ENCODE assay signal across 8 mouse cellular contexts in genomic region chr10:82629586-82630255, GRCm38 (mm10). TPM values are rescaled to one million over a fixed set of nuclear protein-coding genes. Genes with fewer than 3 reads are reported as not detected.
DNase-seq lines count a peak whose midpoint lies in the region; ATAC-seq and TF ChIP-seq lines count a peak whose summit lies in the region.
"Not testable (repeated sequence)": the region's sequence is repeated elsewhere in the genome, so short reads cannot be mapped to it uniquely, and the experiment has no call there.

Gene Tdg (plus strand): TSS chr10:82629828.

- peaks cover 24% of the 10 kb centered on the region for H3K4me1 ChIP-seq in forebrain, embryonic 10.5 days
- peaks cover 17% of the 10 kb centered on the region for H3K4me1 ChIP-seq in heart, embryonic 15.5 days (replicated peaks)
- H3K4me1 ChIP-seq in liver, embryonic 14.5 days (replicated peaks; ENCODE audit: control insufficient read depth in 2 of 2, insufficient read depth in 2 of 2, low read length in 1 of 2): peaks cover 11 to 14% of the 10 kb centered on the region in 2 experiments
- not testable (repeated sequence) for H3K4me1 ChIP-seq in neural tube, embryonic 11.5 days (ENCODE audit: control insufficient read depth, insufficient read depth, low read length); stomach, postnatal 0 days (replicated peaks; ENCODE audit: control insufficient read depth, insufficient read depth)

- H3K4me3 ChIP-seq in forebrain, embryonic 10.5 days: peak within 1 kb of the TSS; percentile 83
- H3K4me3 ChIP-seq in heart, embryonic 15.5 days: peak within 1 kb of the TSS; percentile 89
- peak within 1 kb of the TSS; percentile 69 to 94 for H3K4me3 ChIP-seq in liver, embryonic 14.5 days (ENCODE audit: insufficient read depth in 1 of 2, low read depth in 2 of 2, low read length in 2 of 2)
- peak within 1 kb of the TSS; percentile 82 for H3K4me3 ChIP-seq in neural tube, embryonic 11.5 days (ENCODE audit: low read depth, low read length)
- H3K4me3 ChIP-seq in stomach, postnatal 0 days (ENCODE audit: low read depth, low read length): peak within 1 kb of the TSS; percentile 74

- H3K36me3 ChIP-seq in forebrain, embryonic 10.5 days (replicated peaks): peaks cover 38% of the 10 kb centered on the region
- H3K36me3 ChIP-seq in heart, embryonic 15.5 days: peaks cover 10% of the 10 kb centered on the region; the same call in 1 of the 2 replicates
- H3K36me3 ChIP-seq in liver, embryonic 14.5 days (replicated peaks; ENCODE audit: control insufficient read depth, insufficient read depth, low read depth); neural tube, embryonic 11.5 days (ENCODE audit: control insufficient read depth, insufficient read depth, low read length); stomach, postnatal 0 days (ENCODE audit: control insufficient read depth, insufficient read depth, low read length): not testable (repeated sequence)

- TF ChIP-seq EP300 in liver, embryonic 14.5 days (IDR thresholded peaks at IDR 0.05; ENCODE audit: low read depth); stomach, postnatal 0 days (optimal IDR thresholded peaks at IDR 0.05): not testable (repeated sequence)

- under 1% methylated on average over 78 of the region's 78 CpGs for WGBS in forebrain, embryonic 10.5 days
- under 1% methylated on average over 61 of the region's 78 CpGs for WGBS in heart, embryonic 15.5 days
- under 1% methylated on average over 77 of the region's 78 CpGs for WGBS in liver, embryonic 14.5 days (ENCODE audit: insufficient replicate concordance)
- WGBS in neural tube, embryonic 11.5 days: under 1% methylated on average over 43 of the region's 78 CpGs
- WGBS in stomach, postnatal 0 days: 2% methylated on average over 42 of the region's 78 CpGs

- DNase-seq in c-Kit-positive CD71-negative TER-119-negative erythroid progenitor cells, embryonic 14.5 days (ENCODE audit: low read depth): peak; percentile 91
- DNase-seq in forebrain, embryonic 10.5 days (ENCODE audit: extremely low spot score, low spot score): peak; percentile 92
- peak; percentile 93 to 97 for DNase-seq in kidney, postnatal 25 days
- DNase-seq in liver, embryonic 14.5 days (ENCODE audit: low read depth in 3 of 3, low spot score in 3 of 3): peak; percentile 91 to 93 (median 91)
- DNase-seq in neural tube, embryonic 11.5 days (ENCODE audit: low spot score): peak; percentile 95
- DNase-seq in stomach, postnatal 0 days (ENCODE audit: low spot score): peak; percentile 97

- H3K27ac ChIP-seq in forebrain, embryonic 10.5 days: peak within 1 kb of the TSS; percentile 97
- peak within 1 kb of the TSS; percentile 95 for H3K27ac ChIP-seq in heart, embryonic 15.5 days
- H3K27ac ChIP-seq in liver, embryonic 14.5 days: peak within 1 kb of the TSS; percentile 74
- peak within 1 kb of the TSS; percentile 90 for H3K27ac ChIP-seq in neural tube, embryonic 11.5 days (ENCODE audit: low read depth, low read length)
- H3K27ac ChIP-seq in stomach, postnatal 0 days (replicated peaks): peak within 1 kb of the TSS; percentile 96

- ATAC-seq in CD4-positive, CD25-positive, alpha-beta regulatory T cell, adult 4 months: peak; percentile 85
- peak; percentile 98 for ATAC-seq in heart, embryonic 15.5 days (replicated peaks; ENCODE audit: insufficient number of reproducible peaks, insufficient read depth, low FRiP score, low read depth)
- peak; percentile 98 for ATAC-seq in liver, embryonic 14.5 days (ENCODE audit: insufficient read depth)
- ATAC-seq in neural tube, embryonic 11.5 days (ENCODE audit: insufficient read depth, low FRiP score, low TSS enrichment): peak; percentile 96
- peak; percentile 99 for ATAC-seq in stomach, postnatal 0 days (ENCODE audit: low FRiP score, low TSS enrichment)

- peak within 1 kb of the TSS; percentile 85 for H3K9ac ChIP-seq in heart, embryonic 15.5 days
- peak within 1 kb of the TSS; percentile 87 for H3K9ac ChIP-seq in liver, embryonic 14.5 days (replicated peaks)
- H3K9ac ChIP-seq in neural tube, embryonic 11.5 days (ENCODE audit: low read length): peak within 1 kb of the TSS; percentile 85
- H3K9ac ChIP-seq in stomach, postnatal 0 days (ENCODE audit: low read length): peak within 1 kb of the TSS; percentile 82

- not testable (repeated sequence) for TF ChIP-seq CTCF in liver, embryonic 14.5 days (IDR thresholded peaks at IDR 0.05; ENCODE audit: low read depth); stomach, postnatal 0 days (IDR thresholded peaks at IDR 0.05; ENCODE audit: low read depth)

- peak within 1 kb of the TSS; percentile 92 for H3K4me2 ChIP-seq in heart, embryonic 15.5 days
- peak within 1 kb of the TSS; percentile 100 for H3K4me2 ChIP-seq in liver, embryonic 14.5 days (ENCODE audit: low read depth)
- peak within 1 kb of the TSS; percentile 92 for H3K4me2 ChIP-seq in neural tube, embryonic 11.5 days (ENCODE audit: low read depth)
- H3K4me2 ChIP-seq in stomach, postnatal 0 days (replicated peaks; ENCODE audit: low read depth): peak within 1 kb of the TSS; percentile 83

- not testable (repeated sequence) for H3K9me3 ChIP-seq in forebrain, embryonic 10.5 days; heart, embryonic 15.5 days (replicated peaks); liver, embryonic 14.5 days (ENCODE audit: control insufficient read depth, low read length); neural tube, embryonic 11.5 days (ENCODE audit: control insufficient read depth, low read length); stomach, postnatal 0 days (ENCODE audit: control insufficient read depth, low read length)

- H3K27me3 ChIP-seq in forebrain, embryonic 10.5 days (ENCODE audit: poor library complexity, severe bottlenecking); heart, embryonic 15.5 days; liver, embryonic 14.5 days (ENCODE audit: control insufficient read depth, insufficient read depth, low read length); neural tube, embryonic 11.5 days (ENCODE audit: control insufficient read depth, insufficient read depth, low read length); stomach, postnatal 0 days (ENCODE audit: control insufficient read depth, insufficient read depth, low read length): not testable (repeated sequence)

RNA-seq across cellular contexts. Expression of gene Tdg, which starts in this region (rescaled TPM):
- polyA plus RNA-seq in CD4-positive, CD25-positive, alpha-beta regulatory T cell, adult 4 months (2017; shearing (Covaris generic)): 10 to 100 TPM; 23.4 to 40.3 TPM
- polyA plus RNA-seq in forebrain, embryonic 10.5 days (2016; fragmentation: Nextera tagmentation; extraction: Ambion mirVana): 291 and 312 TPM in 2 replicates
- polyA plus RNA-seq in heart, embryonic 15.5 days (2015; fragmentation: Nextera tagmentation; extraction: Ambion mirVana): 59.4 and 73.4 TPM in 2 replicates
- polyA plus RNA-seq in liver, embryonic 14.5 days (2012; rRNA removed): 13.8 and 21.3 TPM in 2 replicates
- polyA plus RNA-seq in liver, embryonic 14.5 days (2014; fragmentation: Nextera tagmentation; extraction: Ambion mirVana): 33.0 and 38.8 TPM in 2 replicates
- polyA plus RNA-seq in neural tube, embryonic 11.5 days (2014; fragmentation: Nextera tagmentation; extraction: Ambion mirVana): 321 and 343 TPM in 2 replicates
- 56.9 and 60.2 TPM in 2 replicates for polyA plus RNA-seq in stomach, postnatal 0 days (2015; fragmentation: Nextera tagmentation; extraction: Ambion mirVana)

Comparison
In these comparisons a context has a peak if more than half of its experiments do, and no peak if none do; other contexts are left out.
1. Peak in every context shown above with its lines: DNase-seq, ATAC-seq, H3K4me3 ChIP-seq and H3K27ac ChIP-seq.